Mouse (Mus musculus) heart, postnatal 0 days (tissue): Measurements from ENCODE around the gene Hmga2. TPM values are rescaled to one million over a fixed set of nuclear protein-coding genes. Genes with fewer than 3 reads are reported as not detected.

Experiments
- ATAC-seq: fragments of 200-750 bp; cut with Nextera tagmentation; 2 replicates; pipeline ENCODE4 v1.8.0; 2017; ENCODE audit warnings: low read depth, moderate number of reproducible peaks, moderate library complexity; ENCODE audit not compliant: insufficient read depth
- DNase-seq: peaks from one replicate; pipeline ENCODE4 v3.0.0-alpha.2; 2016; ENCODE audit warnings: low spot score
- H3K27ac ChIP-seq: fragments of 300-500 bp; sonication (generic); 2 replicates; pipeline ENCODE4 v1.5.1; 2014; ENCODE audit warnings: low read depth, mild to moderate bottlenecking
- H3K27me3 ChIP-seq: fragments of 300-500 bp; sonication (generic); 2 replicates; pipeline ENCODE4 v1.6.1; 2014; ENCODE audit warnings: low read length, mixed read lengths; ENCODE audit not compliant: control insufficient read depth, insufficient read depth
- H3K36me3 ChIP-seq: fragments of 300-500 bp; sonication (generic); replicated peaks from 2 replicates; pipeline ENCODE4 v1.6.1; 2014; ENCODE audit warnings: low read length, mixed read lengths; ENCODE audit not compliant: control insufficient read depth, insufficient read depth
- H3K4me1 ChIP-seq: fragments of 300-500 bp; sonication (generic); 2 replicates; pipeline ENCODE4 v1.6.1; 2014; ENCODE audit warnings: antibody characterized with exemption; ENCODE audit not compliant: control insufficient read depth, insufficient read depth
- H3K4me2 ChIP-seq: fragments of 300-500 bp; sonication (generic); 2 replicates; pipeline ENCODE4 v1.6.1; 2014; ENCODE audit warnings: low read depth, mild to moderate bottlenecking, low read length, moderate library complexity
- H3K4me3 ChIP-seq: fragments of 300-500 bp; sonication (generic); 2 replicates; pipeline ENCODE4 v1.5.1; 2014; ENCODE audit warnings: low read depth, low read length
- H3K9ac ChIP-seq: fragments of 300-500 bp; sonication (generic); replicated peaks from 2 replicates; pipeline ENCODE4 v1.6.1; 2014; ENCODE audit warnings: low read depth, low read length, mixed read lengths
- H3K9me3 ChIP-seq: fragments of 300-500 bp; sonication (generic); replicated peaks from 2 replicates; pipeline ENCODE4 v1.6.1; 2016; ENCODE audit warnings: low read length; ENCODE audit not compliant: control insufficient read depth
- CTCF ChIP-seq: IDR thresholded peaks from 2 replicates; pipeline ENCODE4 v1.5.1; 2016; ENCODE audit warnings: antibody characterized with exemption, control low read depth, low read depth
- EP300 ChIP-seq: IDR thresholded peaks from 2 replicates; pipeline ENCODE4 v1.6.1; 2016; ENCODE audit warnings: antibody characterized with exemption, low read depth
- WGBS: fragments of 180-500 bp; shearing (Covaris S2); extraction: QIAGEN DNeasy Blood & Tissue Kit; methylation state at CpG from one replicate; pipeline ENCODE4 v1.1.7; 2014; 5-methylcytosine and 5-hydroxymethylcytosine counted together
- polyA plus RNA-seq: library from polyadenylated mRNA; unstranded; fragments of >200 nt; fragmentation: Nextera tagmentation; extraction: Ambion mirVana; gene quantifications from 2 replicates; pipeline ENCODE4 v1.2.1, GENCODE M21; 2015
- total RNA-seq: library from RNA; depleted of rRNA; stranded (reverse); fragments of >200 nt; gene quantifications from 2 replicates; pipeline ENCODE4 v1.2.3, GENCODE M21; 2014; ENCODE audit warnings: low replicate concordance

The Hmga2 gene
- total and polyA plus RNA-seq, 2 experiments from 2014 or later = 0.53 to 1.0 TPM

GRCm38 (mm10) chr10:120473218-120473617 is 3.1 kb downstream of the Hmga2 start:
- Histone ChIP-seq H3K27me3 (0 out of 2 replicates have a peak, but pooled peaks cover 6% of the 10 kb centered on the region), H3K4me1 (peaks cover 7% of the 10 kb centered on the region; the same call in 1 of the 2 replicates), H3K9ac (no peak overlapping the region), H3K27ac (no peak overlapping the region), H3K36me3 (no peaks in the 10 kb centered on the region), H3K4me2 (no peak overlapping the region), H3K9me3 (no peaks in the 10 kb centered on the region), H3K4me3 (no peak overlapping the region)
- no peak for TF ChIP-seq EP300
- TF ChIP-seq CTCF = no peak
- DNase-seq = no peak
- 63% methylated on average over 4 of the region's 4 CpGs for WGBS
- ATAC-seq = no peak

- ATAC-seq (no peak), DNase-seq (no peak)
- 66% methylated on average over 2 of the region's 2 CpGs for WGBS
Measured at GRCm38 (mm10) chr10:120472606-120473005, 3.7 kb downstream of the Hmga2 start.

GRCm38 (mm10) chr10:120465121-120465520 is 11.1 kb downstream of the Hmga2 start:
- no peak for TF ChIP-seq CTCF
- no peaks in the 10 kb centered on the region for H3K4me1 ChIP-seq
- H3K27me3 ChIP-seq = no peaks in the 10 kb centered on the region
- H3K36me3 ChIP-seq = no peaks in the 10 kb centered on the region
- no peak overlapping the region for H3K4me3 ChIP-seq
- no peaks in the 10 kb centered on the region for H3K9me3 ChIP-seq
- no peak overlapping the region for H3K27ac ChIP-seq
- H3K9ac ChIP-seq = no peak overlapping the region
- ATAC-seq (no peak), DNase-seq (no peak)
- H3K4me2 ChIP-seq = no peak overlapping the region
- 62% methylated on average over 5 of the region's 5 CpGs for WGBS

More at GRCm38 (mm10) chr10:120472606-120473005, 3.7 kb downstream of the Hmga2 start:
- Histone ChIP-seq H3K9me3 (no peaks in the 10 kb centered on the region), H3K4me2 (no peak overlapping the region), H3K27me3 (0 out of 2 replicates have a peak, but pooled peaks cover 6% of the 10 kb centered on the region), H3K36me3 (no peaks in the 10 kb centered on the region), H3K4me1 (peaks cover 1% of the 10 kb centered on the region; the same call in 1 of the 2 replicates), H3K9ac (no peak overlapping the region), H3K4me3 (no peak overlapping the region), H3K27ac (no peak overlapping the region)
- TF ChIP-seq EP300 = no peak
- no peak for TF ChIP-seq CTCF

- no peak for ATAC-seq
- TF ChIP-seq EP300 (no peak), CTCF (no peak)
- 27% methylated on average over 5 of the region's 5 CpGs for WGBS
Measured at GRCm38 (mm10) chr10:120461769-120462168, 14.5 kb downstream of the Hmga2 start.

GRCm38 (mm10) chr10:120461301-120461700 is 15.0 kb downstream of the Hmga2 start:
- 77% methylated on average over 5 of the region's 5 CpGs for WGBS

More at GRCm38 (mm10) chr10:120461769-120462168, 14.5 kb downstream of the Hmga2 start:
- Histone ChIP-seq H3K4me3 (no peak overlapping the region), H3K36me3 (no peaks in the 10 kb centered on the region), H3K27me3 (no peaks in the 10 kb centered on the region), H3K27ac (peak overlapping the region; percentile 44), H3K4me2 (0 out of 2 replicates have a peak overlapping the region, but pooled peaks have one; percentile 7), H3K9ac (no peak overlapping the region), H3K9me3 (no peaks in the 10 kb centered on the region), H3K4me1 (no peaks in the 10 kb centered on the region)
- no peak for DNase-seq

GRCm38 (mm10) chr10:120458866-120459265 is 17.4 kb downstream of the Hmga2 start:
- no peaks in the 10 kb centered on the region for H3K27me3 ChIP-seq
- H3K36me3 ChIP-seq = no peaks in the 10 kb centered on the region
- no peak for DNase-seq
- 88% methylated on average over 8 of the region's 8 CpGs for WGBS
- H3K27ac ChIP-seq = no peak overlapping the region
- no peak for ATAC-seq
- TF ChIP-seq EP300 (no peak), CTCF (no peak)
- no peak overlapping the region for H3K4me3 ChIP-seq
- no peaks in the 10 kb centered on the region for H3K4me1 ChIP-seq
- H3K9ac ChIP-seq = no peak overlapping the region
- no peak overlapping the region for H3K4me2 ChIP-seq
- H3K9me3 ChIP-seq = no peaks in the 10 kb centered on the region

More at GRCm38 (mm10) chr10:120461301-120461700, 15.0 kb downstream of the Hmga2 start:
- TF ChIP-seq EP300 = no peak
- no peak for TF ChIP-seq CTCF
- no peak overlapping the region for H3K4me3 ChIP-seq
- no peak overlapping the region for H3K9ac ChIP-seq
- no peaks in the 10 kb centered on the region for H3K36me3 ChIP-seq
- DNase-seq (no peak), ATAC-seq (no peak)
- no peaks in the 10 kb centered on the region for H3K9me3 ChIP-seq
- H3K27me3 ChIP-seq = no peaks in the 10 kb centered on the region
- H3K4me1 ChIP-seq = no peaks in the 10 kb centered on the region
- H3K4me2 ChIP-seq = no peak overlapping the region
- peak overlapping the region; percentile 44; the same call in 1 of the 2 replicates for H3K27ac ChIP-seq
